Mouse (Mus musculus): ENCODE results near the gene Ano10.

The Ano10 gene

DNA sequence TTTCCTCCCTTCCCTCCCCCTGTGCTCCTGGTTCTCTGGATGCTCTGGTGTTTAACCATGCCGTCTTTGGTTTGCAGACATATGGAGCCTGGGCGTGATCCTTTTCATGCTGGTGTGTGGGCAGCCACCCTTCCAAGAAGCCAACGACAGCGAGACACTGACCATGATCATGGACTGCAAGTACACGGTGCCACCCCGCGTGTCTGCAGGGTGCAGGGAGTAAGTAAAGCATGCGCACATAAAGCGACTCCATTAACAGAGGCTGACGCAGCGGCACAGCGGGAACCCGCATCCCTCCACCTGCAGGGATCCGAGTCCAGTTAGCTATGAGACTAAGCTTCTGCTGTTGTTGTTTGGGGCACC is 137.2 kb downstream of the Ano10 start:
- DNase-seq (ENCODE audit: low read depth, low spot score): no peak

DNA sequence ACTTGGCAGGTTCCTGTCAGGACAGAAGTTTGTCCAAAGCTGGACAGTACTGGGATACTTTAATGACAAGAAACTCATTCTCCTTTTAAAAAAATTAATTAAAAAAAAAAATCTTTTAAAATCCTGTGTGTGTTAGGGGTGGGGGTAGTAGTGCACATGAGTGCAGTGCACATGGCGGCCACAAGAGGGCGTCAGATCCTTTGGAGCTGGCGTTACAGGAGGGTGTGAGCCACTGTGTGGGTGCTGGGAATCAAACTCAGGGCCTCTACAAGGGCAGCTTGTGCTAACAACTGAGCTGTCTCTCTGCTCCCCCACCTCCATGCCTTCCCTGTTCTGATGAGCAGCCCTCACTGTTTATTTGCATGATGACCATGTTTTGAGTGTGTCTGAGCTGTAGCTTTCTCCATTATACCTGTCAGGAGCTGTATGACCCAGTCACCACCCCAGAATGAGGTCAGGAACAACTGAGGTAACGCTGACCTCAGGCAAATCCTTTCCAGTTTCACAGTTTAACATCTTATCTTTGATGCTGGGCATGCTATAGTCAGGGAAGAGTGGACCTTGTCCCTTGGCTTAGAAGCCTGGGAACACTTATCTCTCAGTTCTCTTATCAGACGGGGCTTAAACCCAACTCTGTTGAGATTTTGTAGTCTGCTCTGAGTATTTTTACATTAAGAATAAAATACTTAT is 137.7 kb downstream of the Ano10 start:
- DNase-seq (ENCODE audit: low read depth, low spot score): no peak

GRCm38 (mm10) chr9:122155193-122155592 is 139.0 kb downstream of the Ano10 start:
- no peak for DNase-seq (ENCODE audit: low read depth, low spot score)

GRCm38 (mm10) chr9:122153436-122153835 is 140.8 kb downstream of the Ano10 start:
- no peak for DNase-seq (ENCODE audit: low read depth, low spot score)

DNA sequence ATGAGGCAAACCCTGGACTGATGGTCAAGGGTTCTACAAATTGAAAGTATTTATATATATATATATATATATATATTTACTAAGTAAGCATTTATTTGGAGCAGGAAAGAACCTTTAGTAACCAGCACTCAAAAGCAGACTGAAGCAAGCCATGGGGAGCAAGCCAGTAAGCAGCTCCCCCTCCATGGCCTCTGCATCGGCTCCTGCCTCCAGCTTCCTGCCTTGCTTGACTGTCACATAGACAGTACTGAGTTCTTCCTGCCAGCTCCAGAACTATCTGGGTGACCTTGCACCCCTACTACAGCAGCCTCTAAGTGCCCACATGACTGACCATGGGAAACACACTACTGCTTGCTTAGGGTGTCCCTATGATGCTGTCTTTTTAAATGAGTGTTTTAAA is 141.7 kb downstream of the Ano10 start:
- no peak for DNase-seq (ENCODE audit: low read depth, low spot score)

GRCm38 (mm10) chr9:122152063-122152462 is 142.2 kb downstream of the Ano10 start:
- no peak for DNase-seq (ENCODE audit: low read depth, low spot score)

DNA sequence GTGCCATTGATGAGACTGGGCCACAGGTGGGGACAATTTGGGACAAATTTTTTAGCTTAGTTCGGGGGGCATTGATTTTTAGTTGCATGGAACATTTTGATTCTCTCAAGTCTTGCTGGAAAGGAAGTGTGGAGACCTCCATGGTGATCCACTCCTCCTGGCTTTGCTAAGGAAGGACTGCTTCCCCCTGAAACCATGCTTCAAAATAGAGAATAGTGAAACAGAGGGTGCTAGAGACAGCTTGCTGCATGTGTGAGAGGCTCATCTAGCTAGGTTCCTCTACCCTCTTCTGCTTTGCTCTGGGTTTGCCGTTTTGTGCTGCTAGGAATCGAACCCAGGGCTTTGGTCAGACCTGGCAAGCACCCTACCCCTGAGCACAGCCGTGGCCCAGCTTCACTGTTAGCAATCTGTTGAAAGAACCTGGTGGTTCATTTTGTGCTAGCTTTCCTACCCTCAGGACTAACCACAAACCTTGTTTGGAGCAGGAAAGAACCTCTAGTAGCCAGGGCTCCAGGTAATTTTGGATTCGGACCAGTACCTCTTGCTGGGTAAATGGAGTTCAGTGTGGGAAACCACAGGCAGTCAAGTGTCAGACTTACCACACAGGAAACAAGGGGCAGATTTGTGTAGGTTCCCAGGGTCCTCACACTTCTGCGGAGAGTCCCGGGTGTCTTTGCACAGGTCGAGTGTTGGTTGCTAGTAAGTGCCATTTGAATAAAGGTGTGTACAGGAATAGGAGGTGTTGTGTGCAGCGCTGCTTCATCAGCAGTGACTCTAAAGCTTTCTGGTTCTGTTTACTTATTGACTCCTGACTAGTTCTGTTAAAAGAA is 144.0 kb downstream of the Ano10 start:
- no peak for DNase-seq (ENCODE audit: low read depth, low spot score)

DNA sequence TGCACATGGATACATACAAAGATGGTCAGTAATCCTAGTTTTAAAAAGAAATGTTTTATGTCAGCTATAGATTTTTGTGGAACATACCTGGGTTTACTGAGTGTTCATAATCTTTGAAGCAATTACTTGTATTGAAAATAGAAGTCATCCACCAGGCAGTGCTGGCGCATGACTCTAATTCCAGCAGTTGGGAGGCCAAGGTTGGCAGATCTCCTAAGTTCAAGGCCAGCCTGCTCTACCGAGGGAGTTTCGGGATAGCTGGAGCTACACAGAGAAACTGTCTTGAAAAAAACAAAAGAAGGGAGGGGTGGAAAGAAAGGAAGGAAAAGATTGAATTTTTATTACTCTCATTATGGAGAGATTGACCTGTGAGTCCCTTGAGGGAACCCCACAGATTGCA is 145.9 kb downstream of the Ano10 start:
- no peak for DNase-seq (ENCODE audit: low read depth, low spot score)

- no peak for DNase-seq (ENCODE audit: low read depth, low spot score)
These were observed 147.9 kb downstream of the Ano10 start for GRCm38 (mm10) chr9:122146124-122146870.

GRCm38 (mm10) chr9:122145677-122146076 is 148.5 kb downstream of the Ano10 start:
- no peak for DNase-seq (ENCODE audit: low read depth, low spot score)

DNA sequence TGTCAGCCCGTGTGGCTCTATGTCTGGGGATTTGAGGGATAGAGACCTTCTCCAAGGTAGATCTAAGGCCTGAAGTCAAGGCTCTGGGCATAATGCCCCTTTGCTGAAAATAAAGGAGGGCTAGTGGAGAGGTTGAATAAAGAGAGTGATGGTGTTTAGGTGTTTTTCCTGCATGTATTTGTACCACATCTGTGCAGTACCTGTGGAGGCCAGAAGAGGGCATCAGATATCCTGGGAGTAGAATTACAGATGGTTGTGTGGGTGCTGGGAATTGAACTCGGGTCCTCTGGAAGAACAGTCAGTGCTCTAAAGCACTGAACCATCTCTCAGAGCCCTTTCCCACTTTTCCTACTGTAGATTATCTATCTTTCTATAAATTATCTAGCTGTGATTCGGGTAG is 149.4 kb downstream of the Ano10 start:
- DNase-seq (ENCODE audit: low read depth, low spot score): no peak

- DNase-seq (ENCODE audit: low read depth, low spot score): peak; percentile 62
These were observed 151.0 kb downstream of the Ano10 start for GRCm38 (mm10) chr9:122143219-122143618.

DNA sequence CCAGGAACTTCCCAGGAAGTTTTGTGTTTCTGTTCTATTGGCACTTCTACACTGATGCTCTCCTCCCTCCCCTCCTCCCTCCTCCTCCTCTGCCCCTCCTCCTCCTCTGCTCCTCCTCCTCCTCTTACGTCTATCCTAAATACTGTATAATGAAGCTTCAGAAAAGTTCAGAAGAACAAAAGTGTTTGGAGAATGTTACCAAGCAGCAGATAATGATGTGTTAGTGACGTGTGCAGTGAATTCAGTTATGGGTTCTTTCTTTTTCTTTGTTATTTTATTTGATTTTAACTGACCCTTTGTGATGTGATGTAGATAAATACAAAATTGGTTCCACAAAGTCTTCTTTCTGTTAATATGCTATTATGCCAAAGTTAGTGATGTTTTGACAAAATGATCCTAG is 155.0 kb downstream of the Ano10 start:
- no peak for DNase-seq (ENCODE audit: low read depth, low spot score)

- DNase-seq (ENCODE audit: low read depth, low spot score): no peak
These were observed 155.7 kb downstream of the Ano10 start for GRCm38 (mm10) chr9:122138371-122139029.

DNA sequence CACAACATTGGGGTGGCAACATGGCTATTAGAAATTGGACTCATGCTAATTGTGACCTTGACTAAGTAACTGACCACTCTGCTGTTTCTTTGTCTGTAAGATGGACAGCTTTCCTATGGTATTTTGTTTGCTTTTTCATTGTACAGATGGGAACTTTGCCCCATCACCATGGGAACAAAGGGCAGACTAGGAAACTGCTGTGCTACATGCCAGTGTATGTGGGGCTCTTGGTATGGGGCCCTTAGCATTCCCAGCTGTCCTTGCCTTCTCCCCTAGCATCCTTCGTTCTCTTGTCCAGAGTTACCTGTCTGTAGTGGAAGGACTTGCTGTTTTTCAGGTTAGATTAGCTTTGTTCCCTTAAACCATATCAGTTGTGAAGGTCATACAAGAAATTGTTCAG is 156.3 kb downstream of the Ano10 start:
- DNase-seq (ENCODE audit: low read depth, low spot score): no peak

- DNase-seq (ENCODE audit: low read depth, low spot score): no peak
These were observed 158.4 kb downstream of the Ano10 start for GRCm38 (mm10) chr9:122135885-122136170.

GRCm38 (mm10) chr9:122135095-122135884 is 158.9 kb downstream of the Ano10 start:
- no peak for DNase-seq (ENCODE audit: low read depth, low spot score)

DNA sequence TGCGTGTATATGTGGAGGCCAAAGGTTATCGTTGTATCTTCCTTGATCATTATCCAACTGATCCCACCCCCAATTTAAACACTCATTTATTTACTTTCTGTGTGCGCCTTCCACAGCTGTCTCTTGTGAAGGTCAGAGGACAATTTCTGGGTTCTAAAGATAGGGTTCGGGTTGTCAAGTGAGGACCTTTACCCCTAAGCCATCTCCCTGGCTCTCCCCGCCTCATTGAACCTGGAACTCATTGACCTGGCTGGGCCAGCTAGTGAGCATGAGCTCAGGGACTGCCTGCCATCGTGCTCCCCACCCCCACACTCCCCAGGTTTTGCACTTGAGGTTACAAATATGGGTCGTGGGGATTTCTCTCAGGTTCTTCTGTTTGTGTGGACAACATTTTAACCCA is 162.1 kb downstream of the Ano10 start:
- no peak for DNase-seq (ENCODE audit: low read depth, low spot score)

DNA sequence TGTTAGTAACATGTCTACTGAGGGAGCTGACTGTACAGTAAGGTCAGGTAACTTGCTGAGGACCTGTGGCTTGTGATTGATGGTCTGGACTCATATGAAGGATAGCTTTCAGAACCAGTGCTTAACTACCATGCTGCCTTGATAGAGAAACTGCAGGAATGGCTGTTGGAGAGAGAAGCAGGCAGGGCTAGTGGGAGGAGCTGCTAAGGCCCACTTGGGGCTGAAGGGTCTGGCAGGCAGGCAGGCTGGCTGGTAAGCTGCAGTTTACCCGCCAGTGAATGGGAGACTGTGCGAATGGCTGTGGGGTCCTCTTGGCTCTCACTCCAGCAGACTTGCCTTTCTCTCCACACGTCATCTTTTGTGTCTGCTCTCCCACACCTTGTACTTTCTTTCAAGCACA is 163.6 kb downstream of the Ano10 start:
- DNase-seq (ENCODE audit: low read depth, low spot score): no peak

DNA sequence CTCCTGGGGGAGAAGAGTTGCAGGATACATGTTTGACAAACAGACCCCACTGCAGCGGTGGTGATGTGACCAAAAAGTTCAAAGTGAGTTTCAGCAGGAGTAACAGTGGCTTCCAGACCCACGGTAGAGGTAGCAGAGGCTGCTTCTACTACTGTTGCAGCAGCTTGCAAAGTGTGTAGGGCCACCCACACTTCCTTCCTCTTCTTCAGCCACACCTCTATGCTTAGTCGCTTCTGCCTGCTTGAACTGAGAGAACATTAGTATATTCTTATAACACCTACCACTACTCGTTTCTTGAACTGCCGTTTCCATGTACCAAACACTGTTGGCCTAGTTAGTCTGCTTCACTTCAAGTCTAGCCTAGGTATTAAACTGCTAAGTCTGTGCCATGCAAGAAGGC is 165.5 kb downstream of the Ano10 start:
- DNase-seq (ENCODE audit: low read depth, low spot score): no peak

DNA sequence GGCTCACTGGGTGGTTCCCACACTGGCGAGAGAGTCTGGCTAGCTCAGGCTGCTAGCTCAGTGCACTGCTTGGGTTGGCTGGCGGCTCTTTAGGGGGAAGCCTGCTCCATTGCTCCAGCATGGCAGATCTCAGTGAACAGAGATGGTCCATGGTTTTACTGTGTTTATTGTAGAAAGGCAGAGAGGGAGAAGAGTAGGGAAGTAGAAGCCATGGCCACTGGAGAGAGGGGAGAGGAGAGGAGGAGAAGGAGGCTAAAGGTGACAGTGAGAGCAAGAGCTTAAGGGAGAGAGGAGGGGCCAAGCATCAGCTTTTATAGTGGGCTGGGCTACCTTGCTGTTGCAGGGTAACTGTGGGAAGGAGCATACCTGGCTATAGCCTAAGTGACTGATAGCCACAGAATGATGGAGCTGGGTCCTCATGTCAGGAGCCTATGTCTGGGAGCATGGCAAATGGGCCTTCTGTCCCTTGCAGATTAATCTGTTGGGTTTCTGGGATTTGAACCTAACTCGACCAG is 166.9 kb downstream of the Ano10 start:
- no peak for DNase-seq (ENCODE audit: low read depth, low spot score)
